15 mouse cellular contexts compared by ENCODE assay signal in genomic region chr9:47687604-47688003, GRCm38 (mm10).
DNase-seq lines count a peak whose midpoint lies in the region; ATAC-seq lines count a peak whose summit lies in the region.
"Had no signal": no experiment of that assay in that cellular context is flagged by ENCODE, and none has a peak within 500 bp of the region (broad histone marks: within the 10 kb centered on the region; RNA-seq: fewer than 3 reads in every experiment).

No protein-coding gene starts in this region.

- 71% methylated on average over 5 of the region's 5 CpGs for WGBS in heart, embryonic 12.5 days
- 70% methylated on average over 5 of the region's 5 CpGs for WGBS in intestine, embryonic 14.5 days
- WGBS in intestine, embryonic 15.5 days = 72% methylated on average over 5 of the region's 5 CpGs

- no peaks in the 10 kb centered on the region for H3K9me3 ChIP-seq in heart, embryonic 12.5 days (replicated peaks)
- H3K9me3 ChIP-seq in intestine, embryonic 14.5 days (ENCODE audit: control insufficient read depth, low read length) = no peaks in the 10 kb centered on the region
- H3K9me3 ChIP-seq in intestine, embryonic 15.5 days = no peaks in the 10 kb centered on the region
- H3K9me3 ChIP-seq: embryonic facial prominence, embryonic 13.5 days; forebrain, embryonic 12.5 days; hindbrain, embryonic 12.5 days had no signal

- H3K27me3 ChIP-seq in heart, embryonic 12.5 days (replicated peaks) = peaks cover 8% of the 10 kb centered on the region; the same call in 1 of the 2 replicates
- H3K27me3 ChIP-seq in intestine, embryonic 14.5 days (replicated peaks; ENCODE audit: control insufficient read depth, insufficient read depth, low read length) = no peaks in the 10 kb centered on the region
- H3K27me3 ChIP-seq in intestine, embryonic 15.5 days (replicated peaks) = no peaks in the 10 kb centered on the region
- H3K27me3 ChIP-seq: hindbrain, embryonic 12.5 days had no signal

- H3K36me3 ChIP-seq in heart, embryonic 12.5 days = no peaks in the 10 kb centered on the region
- H3K36me3 ChIP-seq in intestine, embryonic 14.5 days (ENCODE audit: control insufficient read depth, insufficient read depth, low read length) = no peaks in the 10 kb centered on the region
- H3K36me3 ChIP-seq in intestine, embryonic 15.5 days = no peaks in the 10 kb centered on the region
- H3K36me3 ChIP-seq: embryonic facial prominence, embryonic 13.5 days; forebrain, embryonic 12.5 days; hindbrain, embryonic 12.5 days had no signal

- intact Hi-C loops in heart, postnatal 36 days (cut with DNase I) = no loop called here

- H3K9ac ChIP-seq in heart, embryonic 12.5 days = no peak overlapping the region
- H3K9ac ChIP-seq in intestine, embryonic 14.5 days (ENCODE audit: low read length) = no peak overlapping the region
- H3K9ac ChIP-seq in intestine, embryonic 15.5 days = no peak overlapping the region
- H3K9ac ChIP-seq: embryonic facial prominence, embryonic 13.5 days; forebrain, embryonic 12.5 days; hindbrain, embryonic 12.5 days had no signal

- H3K4me3 ChIP-seq in heart, embryonic 12.5 days = no peak overlapping the region
- H3K4me3 ChIP-seq in intestine, embryonic 14.5 days (ENCODE audit: low read depth, low read length) = no peak overlapping the region
- no peak overlapping the region for H3K4me3 ChIP-seq in intestine, embryonic 15.5 days (replicated peaks)
- H3K4me3 ChIP-seq: embryonic facial prominence, embryonic 13.5 days; forebrain, embryonic 12.5 days; hindbrain, embryonic 12.5 days had no signal

- ATAC-seq in heart, embryonic 12.5 days (ENCODE audit: insufficient number of reproducible peaks, low FRiP score) = no peak
- ATAC-seq in intestine, embryonic 14.5 days (replicated peaks; ENCODE audit: low FRiP score, low TSS enrichment, low read depth) = no peak
- ATAC-seq in intestine, embryonic 15.5 days = no peak
- ATAC-seq: inflammation-experienced regulatory T-cells, adult 6 months had no signal

- H3K27ac ChIP-seq in heart, embryonic 12.5 days (ENCODE audit: poor library complexity, severe bottlenecking) = peak overlapping the region; percentile 74; the same call in 1 of the 2 replicates
- no peak overlapping the region for H3K27ac ChIP-seq in intestine, embryonic 14.5 days (ENCODE audit: low read depth)
- no peak overlapping the region for H3K27ac ChIP-seq in intestine, embryonic 15.5 days
- H3K27ac ChIP-seq: embryonic facial prominence, embryonic 13.5 days; forebrain, embryonic 12.5 days; hindbrain, embryonic 12.5 days had no signal

- no peak for DNase-seq in heart, postnatal 36 days
- no peak for DNase-seq in intestine, embryonic 14.5 days (ENCODE audit: low spot score)
- peak; percentile 2 for DNase-seq in testis, postnatal 10 days (ENCODE audit: low spot score)
- DNase-seq in testis, postnatal 14 days (ENCODE audit: low spot score) = no peak
- no peak for DNase-seq in yolk sac, embryonic 10.5 days (ENCODE audit: low spot score)
- DNase-seq: cerebellum, adult 18-20 months; cerebellum, adult 9-11 months; cerebellum, postnatal 36 days; gastrocnemius, postnatal 14 days had no signal

- H3K4me2 ChIP-seq in heart, embryonic 12.5 days = 0 out of 2 replicates have a peak overlapping the region, but pooled peaks have one; percentile 61
- 0 out of 2 replicates have a peak overlapping the region, but pooled peaks have one; percentile 5 for H3K4me2 ChIP-seq in intestine, embryonic 14.5 days (ENCODE audit: low read length)
- H3K4me2 ChIP-seq in intestine, embryonic 15.5 days (replicated peaks) = no peak overlapping the region
- H3K4me2 ChIP-seq: forebrain, embryonic 12.5 days; hindbrain, embryonic 12.5 days had no signal

- peaks cover 32% of the 10 kb centered on the region for H3K4me1 ChIP-seq in heart, embryonic 12.5 days (replicated peaks)
- H3K4me1 ChIP-seq in intestine, embryonic 14.5 days (replicated peaks; ENCODE audit: control insufficient read depth, insufficient read depth, low read length) = peaks cover 23% of the 10 kb centered on the region
- H3K4me1 ChIP-seq in intestine, embryonic 15.5 days (replicated peaks) = peaks cover 9% of the 10 kb centered on the region; the same call in 1 of the 2 replicates
